Mouse (Mus musculus) neural tube, embryonic 12.5 days (tissue): ENCODE measurements around the gene Baiap2l2. TPM values are rescaled to one million over a fixed set of nuclear protein-coding genes. Genes with fewer than 3 reads are reported as not detected.

Experiments used
- ATAC-seq: fragments of 200-750 bp; cut with Nextera tagmentation; 2 replicates; pipeline ENCODE4 v1.8.0; 2017; ENCODE audit warnings: low read depth, mild to moderate bottlenecking, moderate TSS enrichment, moderate library complexity; ENCODE audit not compliant: low FRiP score
- H3K27ac ChIP-seq: fragments of 300-500 bp; sonication (generic); 2 replicates; pipeline ENCODE4 v1.5.1; 2016
- H3K27me3 ChIP-seq: fragments of 300-500 bp; sonication (generic); replicated peaks from 2 replicates; pipeline ENCODE4 v1.6.1; 2016; ENCODE audit warnings: mild to moderate bottlenecking
- H3K36me3 ChIP-seq: fragments of 300-500 bp; sonication (generic); 2 replicates; pipeline ENCODE4 v1.6.1; 2016; ENCODE audit warnings: mild to moderate bottlenecking
- H3K4me1 ChIP-seq: fragments of 300-500 bp; sonication (generic); 2 replicates; pipeline ENCODE4 v1.6.1; 2016
- H3K4me2 ChIP-seq: fragments of 300-500 bp; sonication (generic); replicated peaks from 2 replicates; pipeline ENCODE4 v1.6.1; 2016; ENCODE audit warnings: mild to moderate bottlenecking
- H3K4me3 ChIP-seq: fragments of 300-500 bp; sonication (generic); 2 replicates; pipeline ENCODE4 v1.5.1; 2016
- H3K9ac ChIP-seq: fragments of 300-500 bp; sonication (generic); 2 replicates; pipeline ENCODE4 v1.6.1; 2016; ENCODE audit warnings: mild to moderate bottlenecking
- H3K9me3 ChIP-seq: fragments of 300-500 bp; sonication (generic); 2 replicates; pipeline ENCODE4 v1.6.1; 2016; ENCODE audit warnings: mild to moderate bottlenecking
- whole genome bisulfite sequencing: fragments of 180-500 bp; shearing (Covaris S2); methylation state at CpG from one replicate; pipeline ENCODE4 v1.1.7; 2016; 5-methylcytosine and 5-hydroxymethylcytosine counted together
- polyA plus RNA-seq: library from polyadenylated mRNA; unstranded; fragments of >200 nt; fragmentation: Nextera tagmentation; extraction: Ambion mirVana; gene quantifications from 2 replicates; pipeline ENCODE4 v1.2.1, GENCODE M21; 2016

Baiap2l2 gene
- polyA plus RNA-seq, 1 experiment from 2014 or later = 2.6 TPM

- peak; percentile 57; the same call in 1 of the 2 replicates for ATAC-seq
- Histone ChIP-seq H3K4me3 (no peak overlapping the region), H3K27ac (no peak overlapping the region), H3K4me1 (peaks cover 30% of the 10 kb centered on the region), H3K9me3 (no peaks in the 10 kb centered on the region), H3K36me3 (no peaks in the 10 kb centered on the region), H3K9ac (no peak overlapping the region), H3K4me2 (peak overlapping the region; percentile 5; the same call in 1 of the 2 replicates), H3K27me3 (no peaks in the 10 kb centered on the region)
- WGBS = 6% methylated on average over 5 of the region's 5 CpGs
Measured at GRCm38 (mm10) chr15:79224685-79225084, 60.7 kb downstream of the Baiap2l2 start.

- Histone ChIP-seq H3K9me3 (no peaks in the 10 kb centered on the region), H3K4me1 (peaks cover 32% of the 10 kb centered on the region), H3K27ac (no peak overlapping the region), H3K9ac (no peak overlapping the region), H3K36me3 (no peaks in the 10 kb centered on the region), H3K4me3 (no peak overlapping the region), H3K4me2 (0 out of 2 replicates have a peak overlapping the region, but pooled peaks have one; percentile 16), H3K27me3 (no peaks in the 10 kb centered on the region)
- ATAC-seq = no peak
- 2% methylated on average over 5 of the region's 5 CpGs for WGBS
Measured at GRCm38 (mm10) chr15:79223641-79224040, 61.7 kb downstream of the Baiap2l2 start.

GRCm38 (mm10) chr15:79219572-79219971 is 65.8 kb downstream of the Baiap2l2 start:
- no peaks in the 10 kb centered on the region for H3K36me3 ChIP-seq
- no peak overlapping the region for H3K4me2 ChIP-seq
- 0% methylated on average over 1 of the region's 1 CpGs for WGBS
- ATAC-seq = no peak
- H3K9me3 ChIP-seq = no peaks in the 10 kb centered on the region
- H3K4me3 ChIP-seq = no peak overlapping the region
- no peak overlapping the region for H3K27ac ChIP-seq
- no peaks in the 10 kb centered on the region for H3K27me3 ChIP-seq
- H3K9ac ChIP-seq = no peak overlapping the region
- peaks cover 25% of the 10 kb centered on the region for H3K4me1 ChIP-seq

GRCm38 (mm10) chr15:79216191-79216590 is 69.1 kb downstream of the Baiap2l2 start:
- no peaks in the 10 kb centered on the region for H3K36me3 ChIP-seq
- no peak for ATAC-seq
- WGBS = 79% methylated on average over 3 of the region's 3 CpGs
- no peaks in the 10 kb centered on the region for H3K27me3 ChIP-seq
- H3K4me1 ChIP-seq = peaks cover 8% of the 10 kb centered on the region
- no peak overlapping the region for H3K4me2 ChIP-seq
- H3K9me3 ChIP-seq = no peaks in the 10 kb centered on the region
- H3K9ac ChIP-seq = no peak overlapping the region
- no peak overlapping the region for H3K27ac ChIP-seq
- H3K4me3 ChIP-seq = no peak overlapping the region

- Histone ChIP-seq H3K4me1 (0 out of 2 replicates have a peak, but pooled peaks cover 2% of the 10 kb centered on the region), H3K9ac (no peak overlapping the region), H3K9me3 (no peaks in the 10 kb centered on the region), H3K27me3 (no peaks in the 10 kb centered on the region), H3K27ac (no peak overlapping the region), H3K4me2 (no peak overlapping the region), H3K4me3 (no peak overlapping the region), H3K36me3 (no peaks in the 10 kb centered on the region)
- WGBS = 71% methylated on average over 6 of the region's 6 CpGs
- no peak for ATAC-seq
Measured at GRCm38 (mm10) chr15:79213591-79213990, 71.7 kb downstream of the Baiap2l2 start.

- WGBS = 83% methylated on average over 26 of the region's 26 CpGs
- H3K4me1 ChIP-seq = 0 out of 2 replicates have a peak, but pooled peaks cover 2% of the 10 kb centered on the region
Measured at GRCm38 (mm10) chr15:79212750-79213446, 72.4 kb downstream of the Baiap2l2 start.

GRCm38 (mm10) chr15:79210357-79210756 is 75.0 kb downstream of the Baiap2l2 start:
- no peak overlapping the region for H3K4me2 ChIP-seq
- whole genome bisulfite sequencing = 74% methylated on average over 2 of the region's 2 CpGs
- H3K9me3 ChIP-seq = no peaks in the 10 kb centered on the region
- H3K27me3 ChIP-seq = no peaks in the 10 kb centered on the region
- H3K27ac ChIP-seq = no peak overlapping the region
- 0 out of 2 replicates have a peak, but pooled peaks cover 2% of the 10 kb centered on the region for H3K4me1 ChIP-seq
- H3K9ac ChIP-seq = no peak overlapping the region
- ATAC-seq = no peak
- H3K36me3 ChIP-seq = no peaks in the 10 kb centered on the region
- no peak overlapping the region for H3K4me3 ChIP-seq

More at GRCm38 (mm10) chr15:79212750-79213446, 72.4 kb downstream of the Baiap2l2 start:
- no peak for ATAC-seq
- Histone ChIP-seq H3K4me2 (no peak overlapping the region), H3K9me3 (no peaks in the 10 kb centered on the region), H3K4me3 (no peak overlapping the region), H3K27ac (no peak overlapping the region; the same call in 1 of the 2 replicates), H3K9ac (no peak overlapping the region), H3K36me3 (no peaks in the 10 kb centered on the region), H3K27me3 (no peaks in the 10 kb centered on the region)

GRCm38 (mm10) chr15:79208758-79209439 is 76.4 kb downstream of the Baiap2l2 start:
- H3K4me3 ChIP-seq = no peak overlapping the region
- H3K9ac ChIP-seq = no peak overlapping the region
- no peaks in the 10 kb centered on the region for H3K9me3 ChIP-seq
- no peak for ATAC-seq
- H3K27me3 ChIP-seq = no peaks in the 10 kb centered on the region
- 0 out of 2 replicates have a peak, but pooled peaks cover 2% of the 10 kb centered on the region for H3K4me1 ChIP-seq
- 70% methylated on average over 27 of the region's 27 CpGs for WGBS
- H3K4me2 ChIP-seq = no peak overlapping the region
- H3K36me3 ChIP-seq = no peaks in the 10 kb centered on the region
- H3K27ac ChIP-seq = no peak overlapping the region

- no peaks in the 10 kb centered on the region for H3K36me3 ChIP-seq
- no peak overlapping the region for H3K4me3 ChIP-seq
- H3K9ac ChIP-seq = no peak overlapping the region
- ATAC-seq = no peak
- no peak overlapping the region for H3K27ac ChIP-seq
- no peaks in the 10 kb centered on the region for H3K9me3 ChIP-seq
- H3K4me2 ChIP-seq = no peak overlapping the region
- H3K4me1 ChIP-seq = 0 out of 2 replicates have a peak, but pooled peaks cover 5% of the 10 kb centered on the region
- WGBS = 72% methylated on average over 6 of the region's 6 CpGs
- H3K27me3 ChIP-seq = no peaks in the 10 kb centered on the region
Measured at GRCm38 (mm10) chr15:79208211-79208610, 77.1 kb downstream of the Baiap2l2 start.

Other genes starting within 250 kb of the Baiap2l2 start
- not detected in 2 replicates for gene Galr3, start 243.7 kb downstream of the Baiap2l2 start, polyA plus RNA-seq
- gene Ankrd54, start 222.6 kb downstream of the Baiap2l2 start, polyA plus RNA-seq = 62.5 and 64.2 TPM in 2 replicates
- gene Eif3l, start 210.4 kb downstream of the Baiap2l2 start, polyA plus RNA-seq = 197 and 205 TPM in 2 replicates
- 12.0 and 12.5 TPM in 2 replicates for gene Micall1, start 176.6 kb downstream of the Baiap2l2 start, polyA plus RNA-seq
- gene Polr2f, start 144.5 kb downstream of the Baiap2l2 start, polyA plus RNA-seq = 318 and 338 TPM in 2 replicates
- 9.4 and 11.7 TPM in 2 replicates for gene 1700088E04Rik, start 144.3 kb downstream of the Baiap2l2 start, polyA plus RNA-seq
- gene Sox10, start 120.3 kb downstream of the Baiap2l2 start, polyA plus RNA-seq = 27.4 and 35.8 TPM in 2 replicates
- 72.6 and 78.2 TPM in 2 replicates for gene Pick1, start 56.4 kb downstream of the Baiap2l2 start, polyA plus RNA-seq
- 1.3 and 1.5 TPM in 2 replicates for gene Gm49486, start 56.1 kb downstream of the Baiap2l2 start, polyA plus RNA-seq
- gene Slc16a8, start 30.8 kb downstream of the Baiap2l2 start, polyA plus RNA-seq = 0.14 and 0.27 TPM in 2 replicates
- gene Pla2g6, start 42.9 kb upstream of the Baiap2l2 start, polyA plus RNA-seq = 40.1 and 40.4 TPM in 2 replicates
- 0.92 and 1.4 TPM in 2 replicates for gene Maff, start 61.1 kb upstream of the Baiap2l2 start, polyA plus RNA-seq
- gene Tmem184b, start 118.0 kb upstream of the Baiap2l2 start, polyA plus RNA-seq = 44.3 and 50.4 TPM in 2 replicates
- 303 and 308 TPM in 2 replicates for gene Csnk1e, start 170.0 kb upstream of the Baiap2l2 start, polyA plus RNA-seq
- gene Kcnj4, start 219.7 kb upstream of the Baiap2l2 start, polyA plus RNA-seq = not detected in 2 replicates
- 19.6 and 20.2 TPM in 2 replicates for gene Kdelr3, start 230.9 kb upstream of the Baiap2l2 start, polyA plus RNA-seq